Mouse (Mus musculus) embryo, embryonic 10.5 days (tissue): ENCODE measurements around the gene Nprl3.
"Not testable (repeated sequence)": the region's sequence is repeated elsewhere in the genome, so short reads cannot be mapped to it uniquely, and the experiment has no call there.

Experiments used
- DNase-seq: peaks from one replicate; pipeline ENCODE4 v3.0.0-alpha.2; 2015; ENCODE audit warnings: low spot score

The Nprl3 gene

GRCm38 (mm10) chr11:32267188-32267884, at the start of gene Nprl3:
TSS of gene Nprl3 (minus strand) at chr11:32267707.
- peak; percentile 95 for DNase-seq

GRCm38 (mm10) chr11:32316009-32316408, 48.5 kb upstream of the Nprl3 start:
- DNase-seq = no peak

GRCm38 (mm10) chr11:32309928-32310327, 42.4 kb upstream of the Nprl3 start:
- no peak for DNase-seq

- no peak for DNase-seq
These were observed 41.9 kb upstream of the Nprl3 start for GRCm38 (mm10) chr11:32309446-32309845.

GRCm38 (mm10) chr11:32307006-32307405, 39.5 kb upstream of the Nprl3 start:
- DNase-seq = no peak

- no peak for DNase-seq
These were observed 35.9 kb upstream of the Nprl3 start for GRCm38 (mm10) chr11:32303455-32303854.

GRCm38 (mm10) chr11:32302824-32303419, 35.4 kb upstream of the Nprl3 start:
- no peak for DNase-seq

GRCm38 (mm10) chr11:32301506-32301905, 34.0 kb upstream of the Nprl3 start:
- no peak for DNase-seq

GRCm38 (mm10) chr11:32300279-32301267, 33.1 kb upstream of the Nprl3 start:
- DNase-seq = no peak

GRCm38 (mm10) chr11:32299865-32300264, 32.4 kb upstream of the Nprl3 start, which contains the start of gene Hbq1a:
TSS of gene Hbq1a (plus strand) at chr11:32300069.
- peak; percentile 66 for DNase-seq

- DNase-seq = no peak
These were observed 31.0 kb upstream of the Nprl3 start for GRCm38 (mm10) chr11:32298532-32298918.

- DNase-seq = no peak
These were observed 30.5 kb upstream of the Nprl3 start for GRCm38 (mm10) chr11:32297866-32298531.

GRCm38 (mm10) chr11:32297417-32297816, 29.9 kb upstream of the Nprl3 start:
- not testable (repeated sequence) for DNase-seq

GRCm38 (mm10) chr11:32296203-32296602, 28.7 kb upstream of the Nprl3 start, which contains the start of gene Hba-a2:
TSS of gene Hba-a2 (plus strand) at chr11:32296489.
- DNase-seq = not testable (repeated sequence)

GRCm38 (mm10) chr11:32293479-32293878, 26.0 kb upstream of the Nprl3 start:
- DNase-seq = not testable (repeated sequence)

GRCm38 (mm10) chr11:32292819-32293218, 25.3 kb upstream of the Nprl3 start:
- DNase-seq = not testable (repeated sequence)

GRCm38 (mm10) chr11:32287493-32287825, 20.0 kb upstream of the Nprl3 start:
- DNase-seq = no peak

- DNase-seq = peak; percentile 74
These were observed 19.4 kb upstream of the Nprl3 start, which contains the start of gene Hbq1b for GRCm38 (mm10) chr11:32286695-32287492. TSS of gene Hbq1b (plus strand) at chr11:32286965.

GRCm38 (mm10) chr11:32285887-32286286, 18.4 kb upstream of the Nprl3 start:
- not testable (repeated sequence) for DNase-seq

GRCm38 (mm10) chr11:32285031-32285775, 17.7 kb upstream of the Nprl3 start:
- DNase-seq = no peak
